Comparison of ENCODE assay signal across 9 mouse cellular contexts in genomic region chr6:85037677-85038076, GRCm38 (mm10). TPM values are rescaled to one million over a fixed set of nuclear protein-coding genes. Genes with fewer than 3 reads are reported as not detected.
DNase-seq lines count a peak whose midpoint lies in the region; ATAC-seq and TF ChIP-seq lines count a peak whose summit lies in the region.
"Had no signal": no experiment of that assay in that cellular context is flagged by ENCODE, and none has a peak within 500 bp of the region (broad histone marks: within the 10 kb centered on the region; RNA-seq: fewer than 3 reads in every experiment).

No protein-coding gene starts in this region.

- no peak for TF ChIP-seq EP300 in liver, embryonic 14.5 days (IDR thresholded peaks at IDR 0.05; ENCODE audit: low read depth)

- no peak overlapping the region for H3K9ac ChIP-seq in kidney, postnatal 0 days (ENCODE audit: low read depth, low read length)
- no peak overlapping the region for H3K9ac ChIP-seq in liver, embryonic 14.5 days (replicated peaks)
- H3K9ac ChIP-seq: limb, embryonic 15.5 days had no signal

- no peak for ATAC-seq in kidney, postnatal 0 days (replicated peaks; ENCODE audit: low FRiP score, low read depth)
- ATAC-seq in liver, embryonic 14.5 days (ENCODE audit: insufficient read depth), result no peak

- no peak overlapping the region for H3K4me3 ChIP-seq in C2C12 (ENCODE audit: insufficient read depth, poor library complexity, severe bottlenecking)
- no peak overlapping the region for H3K4me3 ChIP-seq in kidney, postnatal 0 days (replicated peaks; ENCODE audit: low read depth, low read length)
- no peak overlapping the region for H3K4me3 ChIP-seq in liver, embryonic 14.5 days (ENCODE audit: insufficient read depth in 1 of 2, low read depth in 2 of 2, low read length in 2 of 2)
- H3K4me3 ChIP-seq: limb, embryonic 15.5 days had no signal

- H3K79me3 ChIP-seq in C2C12 (ENCODE audit: low read depth), result peaks cover 5% of the 10 kb centered on the region

- 5% methylated on average over 6 of the region's 6 CpGs for WGBS in kidney, postnatal 0 days
- 4% methylated on average over 6 of the region's 6 CpGs for WGBS in liver, embryonic 14.5 days (ENCODE audit: insufficient replicate concordance)

- peak; percentile 44 for DNase-seq in MEL-GATA-1-ER (ENCODE audit: extremely low read depth, low read depth)
- DNase-seq in cerebellum, adult 18-20 months, result peak; percentile 64 to 65
- DNase-seq in forelimb bud, embryonic 11.5 days (ENCODE audit: low read depth, low spot score), result peak; percentile 72
- DNase-seq in kidney, postnatal 0 days (ENCODE audit: low spot score), result peak; percentile 92
- DNase-seq in liver, embryonic 14.5 days (ENCODE audit: low read depth in 3 of 3, low spot score in 3 of 3), result peak; percentile 9 to 20 (median 16)
- peak; percentile 46 for DNase-seq in ovary, postnatal 14 days (ENCODE audit: low spot score)
- peak; percentile 63 for DNase-seq in thymus, postnatal 4 days

- no peak overlapping the region for H3K4me2 ChIP-seq in kidney, postnatal 0 days (ENCODE audit: low read length)
- no peak overlapping the region for H3K4me2 ChIP-seq in liver, embryonic 14.5 days (ENCODE audit: low read depth)
- H3K4me2 ChIP-seq: limb, embryonic 15.5 days had no signal

- TF ChIP-seq CTCF in C2C12 (IDR thresholded peaks at IDR 0.05; ENCODE audit: control insufficient read depth, insufficient read depth, insufficient read length), result peak; percentile 83
- peak; percentile 94 for TF ChIP-seq CTCF in kidney, postnatal 0 days (IDR thresholded peaks at IDR 0.05; ENCODE audit: low read depth)
- peak; percentile 69 for TF ChIP-seq CTCF in liver, embryonic 14.5 days (IDR thresholded peaks at IDR 0.05; ENCODE audit: low read depth)

- no peak overlapping the region for H3ac ChIP-seq in C2C12 (ENCODE audit: control insufficient read depth, insufficient read length, low read depth)

- no peaks in the 10 kb centered on the region for H3K36me3 ChIP-seq in C2C12 (ENCODE audit: control insufficient read depth, insufficient read depth)
- no peaks in the 10 kb centered on the region for H3K36me3 ChIP-seq in kidney, postnatal 0 days (ENCODE audit: insufficient read depth, low read length)
- no peaks in the 10 kb centered on the region for H3K36me3 ChIP-seq in liver, embryonic 14.5 days (replicated peaks; ENCODE audit: control insufficient read depth, insufficient read depth, low read depth)
- H3K36me3 ChIP-seq: limb, embryonic 15.5 days had no signal

- H3K27me3 ChIP-seq in C2C12 (ENCODE audit: control insufficient read depth, insufficient read depth, insufficient read length), result no peaks in the 10 kb centered on the region
- no peaks in the 10 kb centered on the region for H3K27me3 ChIP-seq in kidney, postnatal 0 days (ENCODE audit: insufficient read depth, low read length)
- no peaks in the 10 kb centered on the region for H3K27me3 ChIP-seq in liver, embryonic 14.5 days (ENCODE audit: control insufficient read depth, insufficient read depth, low read length)
- H3K27me3 ChIP-seq: limb, embryonic 15.5 days had no signal

- H3K9me3 ChIP-seq in kidney, postnatal 0 days (replicated peaks; ENCODE audit: low read length), result no peaks in the 10 kb centered on the region
- H3K9me3 ChIP-seq in liver, embryonic 14.5 days (ENCODE audit: control insufficient read depth, low read length), result no peaks in the 10 kb centered on the region
- H3K9me3 ChIP-seq: limb, embryonic 15.5 days had no signal

- H3K4me1 ChIP-seq in kidney, postnatal 0 days (replicated peaks; ENCODE audit: insufficient read depth, low read length), result no peaks in the 10 kb centered on the region
- H3K4me1 ChIP-seq in liver, embryonic 14.5 days (replicated peaks; ENCODE audit: control insufficient read depth in 2 of 2, insufficient read depth in 2 of 2, low read length in 1 of 2), result no peaks in the 10 kb centered on the region
- H3K4me1 ChIP-seq: limb, embryonic 15.5 days had no signal

- H3K27ac ChIP-seq in kidney, postnatal 0 days, result no peak overlapping the region
- H3K27ac ChIP-seq in liver, embryonic 14.5 days, result no peak overlapping the region
- H3K27ac ChIP-seq: limb, embryonic 15.5 days had no signal

- no peaks in the 10 kb centered on the region for H3K79me2 ChIP-seq in C2C12 (ENCODE audit: control insufficient read depth, insufficient read depth)

TF ChIP-seq in C2C12, 6 proteins besides CTCF, POLR2A, EP300 and RAD21:
- TF ChIP-seq MAX (IDR thresholded peaks at IDR 0.05), result no peak
- no peak for TF ChIP-seq MYOD1 (IDR thresholded peaks at IDR 0.05; ENCODE audit: control insufficient read depth, insufficient read length, low read depth)
- no peak for TF ChIP-seq CEBPB (IDR thresholded peaks at IDR 0.05; ENCODE audit: low read depth)
- no peak for TF ChIP-seq USF1 (IDR thresholded peaks at IDR 0.05; ENCODE audit: low read depth)
- no peak for TF ChIP-seq FOSL1 (IDR thresholded peaks at IDR 0.05; ENCODE audit: insufficient read depth, low read length, poor library complexity, severe bottlenecking)
- no peak for TF ChIP-seq MYOG (IDR thresholded peaks at IDR 0.05; ENCODE audit: control insufficient read depth, extremely low read depth, insufficient read length)

RNA-seq across cellular contexts. Expression of gene Exoc6b, which starts 31.6 kb away (rescaled TPM):
- polyA plus RNA-seq in C2C12 (2012; fragmentation: generic; extraction: Trizol), result 7.7 TPM
- polyA plus RNA-seq in kidney, postnatal 0 days (2015; fragmentation: Nextera tagmentation; extraction: Ambion mirVana), result 16.7 and 17.1 TPM in 2 replicates
- polyA plus RNA-seq in liver, embryonic 14.5 days (2012; rRNA removed), result 0.73 and 1.0 TPM in 2 replicates
- 2.9 and 3.1 TPM in 2 replicates for polyA plus RNA-seq in liver, embryonic 14.5 days (2014; fragmentation: Nextera tagmentation; extraction: Ambion mirVana)

Comparison
In these comparisons a context has a peak if more than half of its experiments do, and no peak if none do; other contexts are left out.
1. DNase-seq: peak in every context shown above with its lines; median percentile 92 in kidney, postnatal 0 days; 72 in forelimb bud, embryonic 11.5 days; 64 in cerebellum, adult 18-20 months; 63 in thymus, postnatal 4 days; 46 in ovary, postnatal 14 days; 44 in MEL-GATA-1-ER; 16 in liver, embryonic 14.5 days.